Mouse (Mus musculus) G1E (cell line): ENCODE results near the gene Rab3c.

ENCODE experiments used
- CTCF ChIP-seq: IDR thresholded peaks from 2 replicates; pipeline ENCODE4 v1.5.1; 2012; ENCODE audit warnings: low read depth, low read length, inconsistent platforms, mixed read lengths
- GATA1 ChIP-seq: IDR thresholded peaks from 2 replicates; pipeline ENCODE4 v1.6.1; 2012; ENCODE audit warnings: borderline replicate concordance, low read length, inconsistent platforms, mixed read lengths
- POLR2AphosphoS5 ChIP-seq: IDR thresholded peaks from 2 replicates; pipeline ENCODE4 v1.6.1; 2012; ENCODE audit warnings: low read depth, low read length, inconsistent platforms; ENCODE audit not compliant: insufficient replicate concordance
- TAL1 ChIP-seq: conservative IDR thresholded peaks from 2 replicates; pipeline ENCODE4 v1.6.1; 2012; ENCODE audit warnings: low read depth, low read length, inconsistent platforms, mixed read lengths

GRCm38 (mm10) chr13:110184963-110185685, 95.7 kb downstream of the Rab3c start:
- TF ChIP-seq CTCF = no peak
- TF ChIP-seq POLR2AphosphoS5 = no peak
- TF ChIP-seq GATA1 = no peak
- TF ChIP-seq TAL1 = no peak
